Mouse (Mus musculus): ENCODE measurements around the gene Mad2l2.

- TF ChIP-seq CTCF (IDR thresholded peaks at IDR 0.05; ENCODE audit: low read depth) (no peak), EP300 (IDR thresholded peaks at IDR 0.05; ENCODE audit: low read depth) (no peak)
These were observed 44.3 kb upstream of the Mad2l2 start for GRCm38 (mm10) chr4:148085907-148086305.

Data from liver, postnatal 0 days (tissue).